ENCODE assay signal across 22 mouse cellular contexts in the genomic region with DNA sequence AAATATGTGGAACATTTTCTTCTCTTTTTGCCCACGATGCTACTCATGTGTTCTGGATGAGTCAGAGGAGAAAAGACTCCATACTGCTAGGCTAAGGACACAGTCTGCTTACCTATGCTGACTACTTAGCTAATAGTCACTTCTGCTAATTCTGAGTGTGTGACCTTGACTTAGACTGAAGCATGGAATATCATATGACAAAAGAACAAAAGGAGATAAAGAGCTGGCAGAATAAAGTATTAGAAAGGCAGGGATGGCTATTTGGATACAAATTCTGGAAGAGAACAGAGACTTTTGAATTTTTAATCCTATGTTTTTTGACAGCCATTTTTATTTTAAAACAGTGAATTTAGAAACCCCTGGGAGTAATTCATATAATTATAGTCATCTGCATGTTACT. TPM values are rescaled to one million over a fixed set of nuclear protein-coding genes. Genes with fewer than 3 reads are reported as not detected.
DNase-seq lines count a peak whose midpoint lies in the region; ATAC-seq and TF ChIP-seq lines count a peak whose summit lies in the region.
"Had no signal": no experiment of that assay in that cellular context is flagged by ENCODE, and none has a peak within 500 bp of the region (broad histone marks: within the 10 kb centered on the region; RNA-seq: fewer than 3 reads in every experiment).

No protein-coding gene starts in this region.

- TF ChIP-seq CTCF in gastrocnemius, adult 2 months (IDR thresholded peaks at IDR 0.05): no peak

- H3K4me3 ChIP-seq in gastrocnemius, adult 2 months: peak overlapping the region; percentile 72
- H3K4me3 ChIP-seq in heart, embryonic 14.5 days (ENCODE audit: control insufficient read depth in 1 of 2, insufficient read depth in 1 of 2, low read depth in 1 of 2, low read length in 2 of 2): no peak overlapping the region
- H3K4me3 ChIP-seq in heart, embryonic 12.5 days: no peak overlapping the region
- no peak overlapping the region for H3K4me3 ChIP-seq in midbrain, embryonic 11.5 days (ENCODE audit: low read depth, low read length)
- no peak overlapping the region for H3K4me3 ChIP-seq in midbrain, embryonic 15.5 days
- H3K4me3 ChIP-seq: embryonic facial prominence, embryonic 13.5 days; forebrain, embryonic 12.5 days; hindbrain, embryonic 13.5 days had no signal

- peak overlapping the region; percentile 55 for H3K4me2 ChIP-seq in heart, embryonic 14.5 days (ENCODE audit: low read length)
- no peak overlapping the region for H3K4me2 ChIP-seq in heart, embryonic 12.5 days
- no peak overlapping the region for H3K4me2 ChIP-seq in midbrain, embryonic 11.5 days
- H3K4me2 ChIP-seq in midbrain, embryonic 15.5 days: no peak overlapping the region
- H3K4me2 ChIP-seq: embryonic facial prominence, embryonic 13.5 days; forebrain, embryonic 12.5 days; hindbrain, embryonic 13.5 days had no signal

- H3K9me3 ChIP-seq in heart, embryonic 14.5 days (ENCODE audit: control insufficient read depth, low read length): no peaks in the 10 kb centered on the region
- H3K9me3 ChIP-seq in heart, embryonic 12.5 days (replicated peaks): no peaks in the 10 kb centered on the region
- H3K9me3 ChIP-seq in midbrain, embryonic 11.5 days (ENCODE audit: control insufficient read depth, low read length): no peaks in the 10 kb centered on the region
- no peaks in the 10 kb centered on the region for H3K9me3 ChIP-seq in midbrain, embryonic 15.5 days
- H3K9me3 ChIP-seq: embryonic facial prominence, embryonic 13.5 days; forebrain, embryonic 12.5 days; hindbrain, embryonic 13.5 days had no signal

- ATAC-seq in heart, embryonic 14.5 days (ENCODE audit: insufficient number of reproducible peaks, insufficient read depth, low FRiP score, low read depth): no peak
- no peak for ATAC-seq in heart, embryonic 12.5 days (ENCODE audit: insufficient number of reproducible peaks, low FRiP score)
- no peak for ATAC-seq in midbrain, embryonic 11.5 days (ENCODE audit: low FRiP score)
- no peak for ATAC-seq in midbrain, embryonic 15.5 days (replicated peaks)
- ATAC-seq: forebrain, embryonic 16.5 days; hindbrain, postnatal 0 days had no signal

- no peaks in the 10 kb centered on the region for H3K36me3 ChIP-seq in heart, embryonic 14.5 days (ENCODE audit: control insufficient read depth, insufficient read depth, low read length)
- no peaks in the 10 kb centered on the region for H3K36me3 ChIP-seq in heart, embryonic 12.5 days
- no peaks in the 10 kb centered on the region for H3K36me3 ChIP-seq in midbrain, embryonic 11.5 days (ENCODE audit: control insufficient read depth, insufficient read depth, low read length)
- no peaks in the 10 kb centered on the region for H3K36me3 ChIP-seq in midbrain, embryonic 15.5 days (replicated peaks)
- H3K36me3 ChIP-seq: embryonic facial prominence, embryonic 13.5 days; forebrain, embryonic 12.5 days; hindbrain, embryonic 13.5 days had no signal

- H3K9ac ChIP-seq in heart, embryonic 14.5 days (ENCODE audit: low read length): no peak overlapping the region
- no peak overlapping the region for H3K9ac ChIP-seq in heart, embryonic 12.5 days
- H3K9ac ChIP-seq in midbrain, embryonic 11.5 days (ENCODE audit: low read length): no peak overlapping the region
- H3K9ac ChIP-seq in midbrain, embryonic 15.5 days: no peak overlapping the region
- H3K9ac ChIP-seq: embryonic facial prominence, embryonic 13.5 days; forebrain, embryonic 12.5 days; hindbrain, embryonic 13.5 days had no signal

- 71% methylated on average over 1 of the region's 1 CpGs for WGBS in heart, embryonic 14.5 days
- WGBS in heart, embryonic 12.5 days: 61% methylated on average over 1 of the region's 1 CpGs
- WGBS in midbrain, embryonic 11.5 days: 88% methylated on average over 1 of the region's 1 CpGs
- 88% methylated on average over 1 of the region's 1 CpGs for WGBS in midbrain, embryonic 15.5 days

- intact Hi-C loops in gastrocnemius, adult 2 months (cut with DNase I): no loop called here

- H3K27me3 ChIP-seq in heart, embryonic 14.5 days (ENCODE audit: control insufficient read depth, insufficient read depth, low read length): no peaks in the 10 kb centered on the region
- no peaks in the 10 kb centered on the region for H3K27me3 ChIP-seq in heart, embryonic 12.5 days (replicated peaks)
- H3K27me3 ChIP-seq in midbrain, embryonic 11.5 days (ENCODE audit: control insufficient read depth, insufficient read depth, low read length): no peaks in the 10 kb centered on the region
- H3K27me3 ChIP-seq in midbrain, embryonic 15.5 days (replicated peaks): no peaks in the 10 kb centered on the region
- H3K27me3 ChIP-seq: embryonic facial prominence, embryonic 13.5 days; forebrain, embryonic 12.5 days; hindbrain, embryonic 13.5 days had no signal

- H3K4me1 ChIP-seq in heart, embryonic 14.5 days (ENCODE audit: control insufficient read depth in 2 of 2, insufficient read depth in 2 of 2, low read length in 2 of 2): peaks cover 0 to 11% of the 10 kb centered on the region in 2 experiments; a peak in 2 of 4 replicates
- 0 out of 2 replicates have a peak, but pooled peaks cover 2% of the 10 kb centered on the region for H3K4me1 ChIP-seq in heart, embryonic 12.5 days (replicated peaks)
- H3K4me1 ChIP-seq in midbrain, embryonic 11.5 days (ENCODE audit: control insufficient read depth, insufficient read depth, low read length): no peaks in the 10 kb centered on the region
- H3K4me1 ChIP-seq in midbrain, embryonic 15.5 days: no peaks in the 10 kb centered on the region
- H3K4me1 ChIP-seq: embryonic facial prominence, embryonic 13.5 days; forebrain, embryonic 12.5 days; hindbrain, embryonic 13.5 days had no signal

- DNase-seq in gastrocnemius, adult 2 months: no peak
- DNase-seq in gastrocnemius, postnatal 4 days (ENCODE audit: low spot score in 2 of 2): no peak
- DNase-seq in midbrain, embryonic 11.5 days (ENCODE audit: low spot score, missing footprints): peak; percentile 64
- DNase-seq in frontal cortex, postnatal 10 days (ENCODE audit: low spot score in 2 of 2): no peak
- DNase-seq: adrenal gland, postnatal 10 days; cerebellum, adult 18-20 months; cerebellum, adult 9-11 months; cerebellum, postnatal 36 days; gastrocnemius, postnatal 25 days; kidney, adult 11 months had no signal

- peak overlapping the region; percentile 95 for H3K27ac ChIP-seq in gastrocnemius, adult 2 months
- H3K27ac ChIP-seq in heart, embryonic 14.5 days (replicated peaks in 1 of 2; ENCODE audit: control insufficient read depth in 1 of 2, insufficient read depth in 1 of 2, low read depth in 2 of 2, low read length in 2 of 2): no peak overlapping the region; a peak in 1 of 4 replicates
- no peak overlapping the region for H3K27ac ChIP-seq in heart, embryonic 12.5 days (ENCODE audit: poor library complexity, severe bottlenecking)
- H3K27ac ChIP-seq in midbrain, embryonic 11.5 days (ENCODE audit: low read depth, low read length): no peak overlapping the region
- H3K27ac ChIP-seq in midbrain, embryonic 15.5 days: no peak overlapping the region
- H3K27ac ChIP-seq: embryonic facial prominence, embryonic 13.5 days; forebrain, embryonic 12.5 days; hindbrain, embryonic 13.5 days; hindbrain, postnatal 0 days had no signal

RNA-seq across cellular contexts. Expression of a gene that starts 0.8 kb away (rescaled TPM):
- 100 to 1,000 TPM in 1 of 2 experiments, 10 to 100 TPM in 1; 73.2 to 121 TPM for total RNA-seq in gastrocnemius, adult 2 months (2021)
- total RNA-seq in gastrocnemius, postnatal 4 days (2021): 10 to 100 TPM; 49.8 to 49.9 TPM
- polyA plus RNA-seq in heart, embryonic 14.5 days (2014; fragmentation: Nextera tagmentation; extraction: Ambion mirVana): 13.6 and 16.4 TPM in 2 replicates
- 6.1 and 6.9 TPM in 2 replicates for polyA plus RNA-seq in heart, embryonic 12.5 days (2016; fragmentation: Nextera tagmentation; extraction: Ambion mirVana)
- polyA plus RNA-seq in midbrain, embryonic 11.5 days (2014; fragmentation: Nextera tagmentation; extraction: Ambion mirVana): not detected in 2 replicates
- polyA plus RNA-seq in midbrain, embryonic 15.5 days (2015; fragmentation: Nextera tagmentation; extraction: Ambion mirVana): not detected in 2 replicates
- total RNA-seq: hematopoietic stem cell, adult 5-6 weeks; hindbrain, postnatal 0 days; MEL had no signal
- polyA plus RNA-seq: C2C12; embryonic facial prominence, embryonic 13.5 days; forebrain, embryonic 12.5 days; forebrain, embryonic 16.5 days; hindbrain, embryonic 13.5 days; hindbrain, postnatal 0 days; kidney, embryonic 14.5 days had no signal

RNA-seq across cellular contexts. Expression of a gene that starts 15.0 kb away (rescaled TPM):
- 10 to 100 TPM; 15.2 to 19.0 TPM for total RNA-seq in gastrocnemius, adult 2 months (2021)
- total RNA-seq in gastrocnemius, postnatal 4 days (2021): 10 to 100 TPM; 18.4 to 22.9 TPM
- 38.3 and 38.6 TPM in 2 replicates for polyA plus RNA-seq in heart, embryonic 14.5 days (2014; fragmentation: Nextera tagmentation; extraction: Ambion mirVana)
- 34.8 and 37.9 TPM in 2 replicates for polyA plus RNA-seq in heart, embryonic 12.5 days (2016; fragmentation: Nextera tagmentation; extraction: Ambion mirVana)
- 47.8 and 47.9 TPM in 2 replicates for polyA plus RNA-seq in midbrain, embryonic 11.5 days (2014; fragmentation: Nextera tagmentation; extraction: Ambion mirVana)
- polyA plus RNA-seq in midbrain, embryonic 15.5 days (2015; fragmentation: Nextera tagmentation; extraction: Ambion mirVana): 51.9 and 54.7 TPM in 2 replicates

RNA-seq across cellular contexts. Expression of a gene that starts 50.5 kb away (rescaled TPM):
- total RNA-seq in gastrocnemius, adult 2 months (2021): 1 to 10 TPM; 3.3 to 3.9 TPM
- 10 to 100 TPM; 10.2 to 11.2 TPM for total RNA-seq in gastrocnemius, postnatal 4 days (2021)
- polyA plus RNA-seq in heart, embryonic 14.5 days (2014; fragmentation: Nextera tagmentation; extraction: Ambion mirVana): 42.7 and 50.0 TPM in 2 replicates
- polyA plus RNA-seq in heart, embryonic 12.5 days (2016; fragmentation: Nextera tagmentation; extraction: Ambion mirVana): 28.0 and 29.8 TPM in 2 replicates
- 27.9 and 29.3 TPM in 2 replicates for polyA plus RNA-seq in midbrain, embryonic 11.5 days (2014; fragmentation: Nextera tagmentation; extraction: Ambion mirVana)
- 26.2 and 28.9 TPM in 2 replicates for polyA plus RNA-seq in midbrain, embryonic 15.5 days (2015; fragmentation: Nextera tagmentation; extraction: Ambion mirVana)
